Mouse (Mus musculus) right cerebral cortex, postnatal 25 days (tissue): ENCODE data around the gene Drap1.

ENCODE experiments used
- DNase-seq: peaks from one replicate; pipeline ENCODE4 v3.0.0; 2022

Gene Drap1

GRCm38 (mm10) chr19:5448354-5449150 is 23.8 kb upstream of the Drap1 start:
- DNase-seq = no peak

- DNase-seq = peak; percentile 74
Measured at GRCm38 (mm10) chr19:5447515-5448353, 23.0 kb upstream of the Drap1 start, which contains the start of gene Fosl1. Gene Fosl1, plus strand, starts transcription at chr19:5447547.

- DNase-seq = no peak
Measured at GRCm38 (mm10) chr19:5445747-5446146, 21.0 kb upstream of the Drap1 start.

GRCm38 (mm10) chr19:5444954-5445353 is 20.2 kb upstream of the Drap1 start:
- DNase-seq = no peak

GRCm38 (mm10) chr19:5444371-5444908 is 19.7 kb upstream of the Drap1 start:
- DNase-seq = no peak

GRCm38 (mm10) chr19:5433951-5434350 is 9.2 kb upstream of the Drap1 start:
- no peak for DNase-seq

GRCm38 (mm10) chr19:5432992-5433852 is 8.4 kb upstream of the Drap1 start:
- no peak for DNase-seq

GRCm38 (mm10) chr19:5431911-5432464 is 7.2 kb upstream of the Drap1 start:
- no peak for DNase-seq

GRCm38 (mm10) chr19:5430408-5430807 is 5.6 kb upstream of the Drap1 start:
- DNase-seq = no peak

GRCm38 (mm10) chr19:5429806-5430205 is 5.0 kb upstream of the Drap1 start:
- DNase-seq = peak; percentile 19

- no peak for DNase-seq
Measured at GRCm38 (mm10) chr19:5429219-5429618, 4.4 kb upstream of the Drap1 start.

- no peak for DNase-seq
Measured at GRCm38 (mm10) chr19:5428083-5428482, 3.3 kb upstream of the Drap1 start.

GRCm38 (mm10) chr19:5426640-5427290 is 2.0 kb upstream of the Drap1 start:
- DNase-seq = no peak

- DNase-seq = no peak
Measured at GRCm38 (mm10) chr19:5425906-5426565, 1.3 kb upstream of the Drap1 start.

GRCm38 (mm10) chr19:5424092-5424781 is 542 bp downstream of the Drap1 start:
- DNase-seq = peak; percentile 71

- no peak for DNase-seq
Measured at GRCm38 (mm10) chr19:5423561-5423960, 1.2 kb downstream of the Drap1 start.

GRCm38 (mm10) chr19:5422895-5423443 is 1.8 kb downstream of the Drap1 start:
- DNase-seq = no peak

GRCm38 (mm10) chr19:5422267-5422666 is 2.5 kb downstream of the Drap1 start:
- DNase-seq = no peak

GRCm38 (mm10) chr19:5421784-5422183 is 3.0 kb downstream of the Drap1 start:
- DNase-seq = no peak

GRCm38 (mm10) chr19:5420579-5420978 is 4.2 kb downstream of the Drap1 start:
- DNase-seq = no peak
